Mouse (Mus musculus): ENCODE measurements around the gene Lyl1. TPM values are rescaled to one million over a fixed set of nuclear protein-coding genes. Genes with fewer than 3 reads are reported as not detected.

The Lyl1 gene
- polyA plus RNA-seq, 1 experiment from 2014 or later: 4.8 TPM

DNA sequence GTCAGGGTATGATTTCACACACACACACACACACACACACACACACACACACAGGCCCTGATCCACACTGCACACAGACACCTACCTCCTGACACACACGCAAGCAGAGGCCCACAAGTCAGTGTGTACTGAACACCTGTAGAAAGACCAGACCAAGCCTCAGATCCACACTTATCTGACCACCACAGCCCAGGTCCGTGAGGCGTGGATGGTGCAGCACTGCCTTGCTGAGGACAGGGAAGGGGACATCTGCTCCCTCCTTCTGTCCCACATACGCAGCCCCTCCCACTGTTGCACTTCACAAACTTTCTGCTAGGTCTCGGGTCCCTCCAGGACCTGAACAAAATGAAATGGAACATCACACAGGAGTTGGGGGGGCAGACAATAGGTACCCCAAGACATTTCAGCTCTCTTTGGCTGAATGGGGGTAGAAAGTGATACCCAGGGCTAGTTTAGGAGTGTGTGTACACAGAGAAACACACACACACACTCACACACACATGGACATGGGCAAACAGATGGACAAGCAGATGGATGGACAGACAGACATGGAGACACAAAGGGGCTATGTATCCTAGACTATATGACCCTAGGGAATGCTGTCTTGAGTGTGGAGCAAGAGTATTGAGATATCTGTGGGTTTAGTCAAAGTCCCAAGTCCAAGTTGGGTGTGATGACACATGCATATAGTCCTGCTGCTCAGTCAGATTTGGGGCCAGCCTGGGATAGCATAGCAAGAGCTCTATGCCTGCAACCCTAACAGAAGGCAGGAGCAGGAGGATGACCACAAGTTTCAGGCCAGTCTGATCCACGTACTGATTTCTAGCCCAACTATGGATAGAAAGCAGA, 51.7 kb downstream of the Lyl1 start:
- 75% methylated on average over 6 of the region's 6 CpGs for WGBS
- H3K27me3 ChIP-seq (ENCODE audit: control insufficient read depth, insufficient read depth, low read length): peaks cover 47% of the 10 kb centered on the region
- H3K4me1 ChIP-seq (ENCODE audit: control insufficient read depth, insufficient read depth, low read length): peaks cover 22% of the 10 kb centered on the region

More for the DNA sequence above, 51.7 kb downstream of the Lyl1 start:
- Histone ChIP-seq H3K36me3 (ENCODE audit: control insufficient read depth, insufficient read depth, low read length) (no peaks in the 10 kb centered on the region), H3K9ac (ENCODE audit: low read length) (no peak overlapping the region), H3K4me3 (ENCODE audit: low read depth, low read length) (no peak overlapping the region), H3K9me3 (ENCODE audit: control insufficient read depth, low read length) (no peaks in the 10 kb centered on the region), H3K4me2 (ENCODE audit: low read depth, severe bottlenecking) (no peak overlapping the region), H3K27ac (replicated peaks; ENCODE audit: low read depth, low read length) (no peak overlapping the region)
- DNase-seq (ENCODE audit: low spot score) (no peak), ATAC-seq (ENCODE audit: insufficient number of reproducible peaks, low FRiP score, low TSS enrichment, low read depth) (no peak; the same call in 1 of the 2 replicates)

Other genes starting within 250 kb of the Lyl1 start
- gene Ier2, start 38.6 kb upstream of the Lyl1 start, polyA plus RNA-seq (2014; fragmentation: Nextera tagmentation; extraction: Ambion mirVana): 149 and 156 TPM in 2 replicates
- 65.7 and 65.9 TPM in 2 replicates for gene Trmt1, start 15.2 kb upstream of the Lyl1 start, polyA plus RNA-seq (2014; fragmentation: Nextera tagmentation; extraction: Ambion mirVana)
- 26.4 and 26.7 TPM in 2 replicates for gene Nacc1, start 13.6 kb upstream of the Lyl1 start, polyA plus RNA-seq (2014; fragmentation: Nextera tagmentation; extraction: Ambion mirVana)
- 7.7 and 8.6 TPM in 2 replicates for gene G430095P16Rik, start 21.6 kb downstream of the Lyl1 start, polyA plus RNA-seq (2014; fragmentation: Nextera tagmentation; extraction: Ambion mirVana)
- 4.6 TPM in 2 replicates for gene Nfix, start 98.9 kb downstream of the Lyl1 start, polyA plus RNA-seq (2014; fragmentation: Nextera tagmentation; extraction: Ambion mirVana)
- gene Dand5, start 121.4 kb downstream of the Lyl1 start, polyA plus RNA-seq (2014; fragmentation: Nextera tagmentation; extraction: Ambion mirVana): 3.6 and 3.9 TPM in 2 replicates
- 45.0 and 46.7 TPM in 2 replicates for gene Gadd45gip1, start 130.1 kb downstream of the Lyl1 start, polyA plus RNA-seq (2014; fragmentation: Nextera tagmentation; extraction: Ambion mirVana)
- gene Rad23a, start 139.2 kb downstream of the Lyl1 start, polyA plus RNA-seq (2014; fragmentation: Nextera tagmentation; extraction: Ambion mirVana): 93.1 and 93.4 TPM in 2 replicates
- gene Calr, start 145.5 kb downstream of the Lyl1 start, polyA plus RNA-seq (2014; fragmentation: Nextera tagmentation; extraction: Ambion mirVana): 854 and 918 TPM in 2 replicates
- gene Farsa, start 155.5 kb downstream of the Lyl1 start, polyA plus RNA-seq (2014; fragmentation: Nextera tagmentation; extraction: Ambion mirVana): 99.9 and 105 TPM in 2 replicates
- gene Syce2, start 170.7 kb downstream of the Lyl1 start, polyA plus RNA-seq (2014; fragmentation: Nextera tagmentation; extraction: Ambion mirVana): 86.5 and 89.0 TPM in 2 replicates
- 42.1 and 43.3 TPM in 2 replicates for gene Gcdh, start 192.5 kb downstream of the Lyl1 start, polyA plus RNA-seq (2014; fragmentation: Nextera tagmentation; extraction: Ambion mirVana)
- gene Klf1, start 200.5 kb downstream of the Lyl1 start, polyA plus RNA-seq (2014; fragmentation: Nextera tagmentation; extraction: Ambion mirVana): 9.1 and 11.0 TPM in 2 replicates
- gene Dnase2a, start 207.1 kb downstream of the Lyl1 start, polyA plus RNA-seq (2014; fragmentation: Nextera tagmentation; extraction: Ambion mirVana): 8.2 and 8.6 TPM in 2 replicates
- gene Mast1, start 235.9 kb downstream of the Lyl1 start, polyA plus RNA-seq (2014; fragmentation: Nextera tagmentation; extraction: Ambion mirVana): 0.17 and 0.71 TPM in 2 replicates
- 0.16 TPM in 1 of 2 replicates, not detected in the other for gene Rtbdn, start 245.5 kb downstream of the Lyl1 start, polyA plus RNA-seq (2014; fragmentation: Nextera tagmentation; extraction: Ambion mirVana)

Measured in limb, embryonic 11.5 days (tissue).